8 mouse cellular contexts compared by ENCODE assay signal in the genomic region with DNA sequence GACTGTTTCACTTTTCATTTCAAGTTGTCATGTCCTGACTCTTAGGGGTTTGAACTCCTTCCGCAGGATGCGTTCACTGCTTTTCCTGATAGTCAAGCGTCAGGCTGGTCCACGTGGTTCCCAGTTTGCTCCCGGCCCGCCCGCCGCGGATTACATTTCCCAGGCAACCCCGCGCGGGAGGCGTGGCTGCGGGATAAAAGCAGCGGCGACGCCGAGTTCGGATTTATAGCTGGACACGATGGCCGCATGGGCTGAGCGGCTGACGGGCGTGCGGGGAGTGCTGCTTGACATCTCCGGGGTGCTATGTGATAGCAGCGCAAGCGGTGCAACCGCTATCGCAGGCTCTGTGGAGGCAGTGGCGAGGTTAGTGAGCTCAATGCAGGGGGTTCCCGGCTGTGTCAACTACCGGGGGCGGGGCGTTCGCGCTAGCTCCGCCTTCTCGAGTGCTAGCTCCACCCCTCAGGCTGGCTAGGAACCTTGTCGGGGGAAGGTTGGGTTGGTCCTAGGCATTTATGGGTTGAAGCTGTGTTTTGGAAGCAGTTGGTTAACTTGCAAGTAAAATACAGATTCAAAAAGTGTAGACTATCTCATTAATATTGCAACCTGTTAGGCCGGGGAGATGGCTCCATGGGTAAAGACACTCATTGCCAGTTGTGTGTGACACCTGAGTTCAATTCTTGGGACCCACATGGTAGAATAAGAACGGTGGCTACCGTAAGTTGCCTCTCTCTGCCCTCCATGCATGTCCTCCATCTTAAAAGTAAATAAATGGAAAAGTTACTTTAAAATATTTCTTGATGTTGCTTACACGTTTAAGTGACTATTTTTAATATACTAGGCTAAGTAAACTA. TPM values are rescaled to one million over a fixed set of nuclear protein-coding genes. Genes with fewer than 3 reads are reported as not detected.
A peak's percentile ranks its signal among the peaks of the same experiment; 100 is the strongest.
DNase-seq lines count a peak whose midpoint lies in the region; ATAC-seq and TF ChIP-seq lines count a peak whose summit lies in the region.

A gene (plus strand): TSS at position 171 of the 851 bp plus-strand sequence.

- H3K4me1 ChIP-seq in brown adipose tissue, adult 24 weeks (ENCODE audit: control insufficient read depth, insufficient read depth, insufficient read length, low read length) = no peaks in the 10 kb centered on the region; the same call in 1 of the 2 replicates
- peaks cover 11% of the 10 kb centered on the region for H3K4me1 ChIP-seq in heart, embryonic 12.5 days (replicated peaks)
- no peaks in the 10 kb centered on the region; the same call in 1 of the 2 replicates for H3K4me1 ChIP-seq in kidney, postnatal 0 days (replicated peaks; ENCODE audit: insufficient read depth, low read length)
- H3K4me1 ChIP-seq in liver, embryonic 11.5 days (replicated peaks; ENCODE audit: control insufficient read depth, insufficient read depth, low read length) = peaks cover 9% of the 10 kb centered on the region

- ATAC-seq in CD4-positive, CD25-positive, alpha-beta regulatory T cell, adult 4 months = peak; percentile 96
- peak; percentile 92 for ATAC-seq in erythroid progenitor cell, adult 5-6 weeks (replicated peaks; ENCODE audit: low FRiP score, poor library complexity, severe bottlenecking)
- peak; percentile 84 for ATAC-seq in heart, embryonic 12.5 days (ENCODE audit: insufficient number of reproducible peaks, low FRiP score)
- ATAC-seq in kidney, postnatal 0 days (replicated peaks; ENCODE audit: low FRiP score, low read depth) = peak; percentile 85
- peak; percentile 92 for ATAC-seq in liver, embryonic 11.5 days (replicated peaks; ENCODE audit: low FRiP score)

- H3K9ac ChIP-seq in heart, embryonic 12.5 days = peak within 1 kb of the TSS; percentile 64
- peak within 1 kb of the TSS; percentile 43 for H3K9ac ChIP-seq in kidney, postnatal 0 days (ENCODE audit: low read depth, low read length)
- peak within 1 kb of the TSS; percentile 65 for H3K9ac ChIP-seq in liver, embryonic 11.5 days (ENCODE audit: low read depth, low read length)

- no peaks in the 10 kb centered on the region for H3K9me3 ChIP-seq in heart, embryonic 12.5 days (replicated peaks)
- no peaks in the 10 kb centered on the region for H3K9me3 ChIP-seq in kidney, postnatal 0 days (replicated peaks; ENCODE audit: low read length)
- no peaks in the 10 kb centered on the region for H3K9me3 ChIP-seq in liver, embryonic 11.5 days (ENCODE audit: control insufficient read depth, low read length)

- H3K4me2 ChIP-seq in heart, embryonic 12.5 days = peak within 1 kb of the TSS; percentile 75
- peak within 1 kb of the TSS; percentile 65 for H3K4me2 ChIP-seq in kidney, postnatal 0 days (ENCODE audit: low read length)
- H3K4me2 ChIP-seq in liver, embryonic 11.5 days = peak within 1 kb of the TSS; percentile 73
- peak within 1 kb of the TSS; percentile 76 for H3K4me2 ChIP-seq in myocyte (ENCODE audit: low read depth)

- H3ac ChIP-seq in myocyte (ENCODE audit: control insufficient read depth, insufficient read length) = peak within 1 kb of the TSS; percentile 7

- no peaks in the 10 kb centered on the region for H3K79me2 ChIP-seq in myocyte (ENCODE audit: control insufficient read depth, insufficient read depth)

- H3K4me3 ChIP-seq in brown adipose tissue, adult 24 weeks (ENCODE audit: insufficient read depth, low read depth, low read length) = peak within 1 kb of the TSS; percentile 72
- peak within 1 kb of the TSS; percentile 61 for H3K4me3 ChIP-seq in heart, embryonic 12.5 days
- peak within 1 kb of the TSS; percentile 46 for H3K4me3 ChIP-seq in kidney, postnatal 0 days (replicated peaks; ENCODE audit: low read depth, low read length)
- peak within 1 kb of the TSS; percentile 66 for H3K4me3 ChIP-seq in liver, embryonic 11.5 days (ENCODE audit: low read depth, low read length)
- H3K4me3 ChIP-seq in myocyte = no peak within 1 kb of the TSS

- H3K36me3 ChIP-seq in heart, embryonic 12.5 days = no peaks in the 10 kb centered on the region
- no peaks in the 10 kb centered on the region for H3K36me3 ChIP-seq in kidney, postnatal 0 days (ENCODE audit: insufficient read depth, low read length)
- H3K36me3 ChIP-seq in liver, embryonic 11.5 days (ENCODE audit: control insufficient read depth, insufficient read depth, low read length) = no peaks in the 10 kb centered on the region; the same call in 1 of the 2 replicates
- H3K36me3 ChIP-seq in myocyte (ENCODE audit: control insufficient read depth, insufficient read depth) = no peaks in the 10 kb centered on the region

- DNase-seq in kidney, postnatal 0 days (ENCODE audit: low spot score) = peak; percentile 89
- DNase-seq in liver, embryonic 11.5 days (ENCODE audit: low spot score) = peak; percentile 87
- peak; percentile 76 to 86 for DNase-seq in spleen, postnatal 4 days (ENCODE audit: low spot score in 2 of 2)

- TF ChIP-seq POLR2A in myocyte (IDR thresholded peaks at IDR 0.05; ENCODE audit: insufficient read length, low read depth) = peak; percentile 85

- H3K27ac ChIP-seq in brown adipose tissue, adult 24 weeks (replicated peaks; ENCODE audit: low read depth, low read length) = no peak within 1 kb of the TSS
- no peak within 1 kb of the TSS for H3K27ac ChIP-seq in heart, embryonic 12.5 days (ENCODE audit: poor library complexity, severe bottlenecking)
- H3K27ac ChIP-seq in kidney, postnatal 0 days = no peak within 1 kb of the TSS
- H3K27ac ChIP-seq in liver, embryonic 11.5 days (ENCODE audit: low read depth, low read length) = no peak within 1 kb of the TSS

- WGBS in heart, embryonic 12.5 days = 8% methylated on average over 44 of the region's 44 CpGs
- whole genome bisulfite sequencing in kidney, postnatal 0 days = 7% methylated on average over 44 of the region's 44 CpGs
- WGBS in liver, embryonic 11.5 days = 6% methylated on average over 44 of the region's 44 CpGs

- H3K27me3 ChIP-seq in heart, embryonic 12.5 days (replicated peaks) = peaks cover 10% of the 10 kb centered on the region; the same call in 1 of the 2 replicates
- H3K27me3 ChIP-seq in kidney, postnatal 0 days (ENCODE audit: insufficient read depth, low read length) = no peaks in the 10 kb centered on the region
- H3K27me3 ChIP-seq in liver, embryonic 11.5 days (replicated peaks; ENCODE audit: control insufficient read depth, insufficient read depth, low read length) = peaks cover 7% of the 10 kb centered on the region; the same call in 1 of the 2 replicates
- H3K27me3 ChIP-seq in myocyte (ENCODE audit: control insufficient read depth, insufficient read depth, insufficient read length) = no peaks in the 10 kb centered on the region

- TF ChIP-seq CTCF in kidney, postnatal 0 days (IDR thresholded peaks at IDR 0.05; ENCODE audit: low read depth) = no peak

TF ChIP-seq in myocyte, 11 proteins besides CTCF, POLR2A, EP300 and RAD21:
- peak; percentile 48 for TF ChIP-seq POLR2AphosphoS2 (IDR thresholded peaks at IDR 0.05; ENCODE audit: insufficient read length, low read depth)
- TF ChIP-seq CEBPB (IDR thresholded peaks at IDR 0.05; ENCODE audit: insufficient read depth, poor library complexity, severe bottlenecking) = no peak
- no peak for TF ChIP-seq MAX (IDR thresholded peaks at IDR 0.05; ENCODE audit: low read depth)

RNA-seq across cellular contexts. Expression of the gene that starts here (rescaled TPM):
- 1 to 10 TPM; 4.0 to 5.0 TPM for polyA plus RNA-seq in CD4-positive, CD25-positive, alpha-beta regulatory T cell, adult 4 months (2017; shearing (Covaris generic))
- polyA plus RNA-seq in brown adipose tissue, adult 24 weeks (2012; ENCODE audit: insufficient read depth, insufficient read length, missing spikeins) = 11.1 and 13.9 TPM in 2 replicates
- 1.7 and 2.5 TPM in 2 replicates for total RNA-seq in erythroid progenitor cell, adult 5-6 weeks (2015; ENCODE audit: low replicate concordance)
- 1.8 and 3.6 TPM in 2 replicates for total RNA-seq in erythroid progenitor cell, adult 5-6 weeks (2017; ENCODE audit: low replicate concordance)
- 23.5 and 23.6 TPM in 2 replicates for polyA plus RNA-seq in heart, embryonic 12.5 days (2016; fragmentation: Nextera tagmentation; extraction: Ambion mirVana)
- 16.5 and 16.8 TPM in 2 replicates for polyA plus RNA-seq in kidney, postnatal 0 days (2015; fragmentation: Nextera tagmentation; extraction: Ambion mirVana)
- 15.8 TPM in 2 replicates for polyA plus RNA-seq in liver, embryonic 11.5 days (2014; fragmentation: Nextera tagmentation; extraction: Ambion mirVana)
- polyA plus RNA-seq in myocyte (2012; fragmentation: generic; extraction: Trizol) = 4.7 TPM
